Mouse (Mus musculus): Measurements from ENCODE around the gene Fgfr2.

GRCm38 (mm10) chr7:130263799-130264351, 2859.3 kb downstream of the Fgfr2 start:
- TF ChIP-seq CTCF (conservative IDR thresholded peaks at IDR 0.05; ENCODE audit: low read length) (no peak), NANOG (IDR thresholded peaks at IDR 0.05; ENCODE audit: borderline replicate concordance, low read length) (no peak), POU5F1 (IDR thresholded peaks at IDR 0.05; ENCODE audit: borderline replicate concordance, low read length) (no peak)

All from E14TG2a.4 (cell line).